Mouse (Mus musculus) hindbrain, embryonic 13.5 days (tissue): Measurements from ENCODE around the gene Mroh2a. TPM values are rescaled to one million over a fixed set of nuclear protein-coding genes. Genes with fewer than 3 reads are reported as not detected.

Source experiments
- ATAC-seq: fragments of 200-750 bp; cut with Nextera tagmentation; 2 replicates; pipeline ENCODE4 v1.8.0; 2017; ENCODE audit warnings: moderate TSS enrichment; ENCODE audit not compliant: low FRiP score
- H3K27ac ChIP-seq: fragments of 300-500 bp; sonication (generic); 2 replicates; pipeline ENCODE4 v1.5.1; 2015; ENCODE audit warnings: inconsistent platforms, mild to moderate bottlenecking, moderate library complexity
- H3K27me3 ChIP-seq: fragments of 300-500 bp; sonication (generic); 2 replicates; pipeline ENCODE4 v1.6.1; 2015; ENCODE audit warnings: mild to moderate bottlenecking, inconsistent platforms
- H3K36me3 ChIP-seq: fragments of 300-500 bp; sonication (generic); 2 replicates; pipeline ENCODE4 v1.6.1; 2015; ENCODE audit warnings: mild to moderate bottlenecking, inconsistent platforms
- H3K4me1 ChIP-seq: fragments of 300-500 bp; sonication (generic); replicated peaks from 2 replicates; pipeline ENCODE4 v1.6.1; 2015; ENCODE audit warnings: inconsistent platforms
- H3K4me2 ChIP-seq: fragments of 300-500 bp; sonication (generic); 2 replicates; pipeline ENCODE4 v1.6.1; 2015; ENCODE audit warnings: inconsistent platforms, mild to moderate bottlenecking, moderate library complexity
- H3K4me3 ChIP-seq: fragments of 300-500 bp; sonication (generic); 2 replicates; pipeline ENCODE4 v1.5.1; 2015; ENCODE audit warnings: mild to moderate bottlenecking, inconsistent platforms
- H3K9ac ChIP-seq: fragments of 300-500 bp; sonication (generic); 2 replicates; pipeline ENCODE4 v1.6.1; 2015; ENCODE audit warnings: mild to moderate bottlenecking, inconsistent platforms
- H3K9me3 ChIP-seq: fragments of 300-500 bp; sonication (generic); 2 replicates; pipeline ENCODE4 v1.6.1; 2016; ENCODE audit warnings: inconsistent platforms
- WGBS: fragments of 180-500 bp; shearing (Covaris S2); methylation state at CpG from one replicate; pipeline ENCODE4 v1.1.7; 2015; 5-methylcytosine and 5-hydroxymethylcytosine counted together
- polyA plus RNA-seq: library from polyadenylated mRNA; unstranded; fragments of >200 nt; fragmentation: Nextera tagmentation; extraction: Ambion mirVana; gene quantifications from 2 replicates; pipeline ENCODE4 v1.2.1, GENCODE M21; 2015

Mroh2a gene
- 0.66 and 0.79 TPM in 2 replicates for polyA plus RNA-seq

- Histone ChIP-seq H3K9ac (no peak within 1 kb of the TSS), H3K4me2 (no peak within 1 kb of the TSS)
- WGBS, result 52% methylated on average over 5 of the region's 5 CpGs
Measured at GRCm38 (mm10) chr1:88226670-88227379, at the start of gene Mroh2a. Mroh2a (plus strand) TSS chr1:88226986.

DNA sequence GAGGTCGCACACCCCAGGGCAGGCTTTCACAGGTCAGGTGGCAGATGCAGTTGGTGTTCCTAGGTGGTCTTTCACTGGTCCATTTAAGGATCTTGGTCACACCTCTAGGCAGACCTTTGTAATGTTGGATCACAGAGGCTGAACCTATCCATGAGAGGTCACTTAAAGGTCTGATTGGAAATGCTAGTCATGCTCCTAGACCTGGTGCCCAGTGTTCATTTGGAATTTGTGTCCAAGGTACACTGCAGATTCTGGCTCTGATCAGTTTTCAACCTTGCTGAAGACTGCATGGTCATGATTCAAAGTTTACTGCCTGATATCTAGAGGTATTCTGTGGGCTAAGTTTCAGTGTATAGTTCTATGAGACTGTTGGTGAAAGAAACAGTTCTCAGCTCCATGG is 47.1 kb upstream of the Mroh2a start:
- 90% methylated on average over 1 of the region's 1 CpGs for WGBS
- no peak overlapping the region for H3K9ac ChIP-seq
- no peak for ATAC-seq
- no peaks in the 10 kb centered on the region for H3K4me1 ChIP-seq
- H3K4me2 ChIP-seq, result no peak overlapping the region
- H3K4me3 ChIP-seq, result no peak overlapping the region
- no peak overlapping the region for H3K27ac ChIP-seq
- no peaks in the 10 kb centered on the region for H3K36me3 ChIP-seq
- peaks cover 17% of the 10 kb centered on the region; the same call in 1 of the 2 replicates for H3K9me3 ChIP-seq
- H3K27me3 ChIP-seq, result no peaks in the 10 kb centered on the region

More at GRCm38 (mm10) chr1:88226670-88227379, at the start of gene Mroh2a:
- Histone ChIP-seq H3K9me3 (peaks cover 70% of the 10 kb centered on the region), H3K27me3 (no peaks in the 10 kb centered on the region), H3K27ac (no peak within 1 kb of the TSS), H3K4me3 (no peak within 1 kb of the TSS), H3K36me3 (no peaks in the 10 kb centered on the region), H3K4me1 (no peaks in the 10 kb centered on the region)
- ATAC-seq, result no peak

- 90% methylated on average over 5 of the region's 5 CpGs for WGBS
- ATAC-seq, result no peak
- H3K4me3 ChIP-seq, result no peak overlapping the region
- no peak overlapping the region for H3K4me2 ChIP-seq
- H3K27me3 ChIP-seq, result no peaks in the 10 kb centered on the region
- no peaks in the 10 kb centered on the region for H3K9me3 ChIP-seq
- no peak overlapping the region for H3K9ac ChIP-seq
- H3K4me1 ChIP-seq, result no peaks in the 10 kb centered on the region
- no peaks in the 10 kb centered on the region for H3K36me3 ChIP-seq
- no peak overlapping the region for H3K27ac ChIP-seq
Measured at GRCm38 (mm10) chr1:88186325-88186935, 40.4 kb upstream of the Mroh2a start.

DNA sequence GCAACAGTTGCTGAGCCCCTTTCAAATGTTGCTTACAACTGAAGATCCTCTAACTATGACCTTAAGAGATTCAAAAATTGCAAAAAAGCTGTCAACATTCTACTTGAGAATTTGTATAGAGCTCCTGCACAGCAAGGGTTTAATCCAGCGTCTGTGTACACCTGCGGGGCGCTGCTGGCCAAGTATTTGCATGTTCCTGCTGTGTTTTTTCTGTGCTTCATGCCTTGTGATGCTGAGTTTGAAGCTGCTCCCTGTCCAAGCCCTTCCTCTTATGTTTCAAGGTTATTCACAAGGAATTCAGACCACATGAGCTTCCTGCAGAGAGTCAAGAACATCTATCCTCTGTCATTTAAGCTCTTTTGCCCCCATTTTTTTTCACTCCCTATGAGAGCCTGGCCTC is 34.6 kb upstream of the Mroh2a start:
- Histone ChIP-seq H3K4me3 (no peak overlapping the region), H3K4me2 (no peak overlapping the region), H3K4me1 (no peaks in the 10 kb centered on the region), H3K27me3 (no peaks in the 10 kb centered on the region), H3K9me3 (no peaks in the 10 kb centered on the region), H3K36me3 (no peaks in the 10 kb centered on the region), H3K27ac (no peak overlapping the region), H3K9ac (no peak overlapping the region)
- no peak for ATAC-seq
- WGBS, result 69% methylated on average over 3 of the region's 3 CpGs

DNA sequence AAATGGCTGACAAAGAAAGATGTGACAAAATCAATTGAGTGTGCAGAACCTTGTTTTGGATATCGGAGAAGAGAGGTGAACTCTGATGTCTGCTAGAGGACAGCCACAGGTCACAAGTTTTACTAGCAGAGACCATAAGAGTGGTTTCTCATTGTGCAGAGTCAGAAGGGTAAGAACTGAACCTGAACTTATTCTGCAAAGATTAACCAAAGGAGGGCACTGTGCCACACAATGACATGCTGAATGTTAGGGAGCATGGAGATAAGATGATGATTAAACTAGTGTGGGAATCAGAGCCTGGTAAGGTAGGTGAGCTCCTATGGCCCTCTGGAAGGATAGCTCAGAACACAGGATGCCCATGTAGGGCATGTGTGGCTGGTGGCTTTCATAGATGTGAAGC is 31.1 kb upstream of the Mroh2a start:
- no peak for ATAC-seq
- H3K4me3 ChIP-seq, result no peak overlapping the region
- no peaks in the 10 kb centered on the region for H3K4me1 ChIP-seq
- 81% methylated on average over 1 of the region's 1 CpGs for WGBS
- H3K9me3 ChIP-seq, result no peaks in the 10 kb centered on the region
- no peak overlapping the region for H3K4me2 ChIP-seq
- H3K9ac ChIP-seq, result no peak overlapping the region
- no peaks in the 10 kb centered on the region for H3K27me3 ChIP-seq
- no peaks in the 10 kb centered on the region for H3K36me3 ChIP-seq
- H3K27ac ChIP-seq, result no peak overlapping the region

- Histone ChIP-seq H3K4me1 (no peaks in the 10 kb centered on the region), H3K9me3 (no peaks in the 10 kb centered on the region), H3K36me3 (no peaks in the 10 kb centered on the region), H3K4me2 (no peak overlapping the region), H3K27ac (no peak overlapping the region), H3K4me3 (no peak overlapping the region), H3K27me3 (no peaks in the 10 kb centered on the region), H3K9ac (no peak overlapping the region)
- WGBS, result 81% methylated on average over 3 of the region's 3 CpGs
- ATAC-seq, result no peak
Measured at GRCm38 (mm10) chr1:88197443-88197842, 29.3 kb upstream of the Mroh2a start.

DNA sequence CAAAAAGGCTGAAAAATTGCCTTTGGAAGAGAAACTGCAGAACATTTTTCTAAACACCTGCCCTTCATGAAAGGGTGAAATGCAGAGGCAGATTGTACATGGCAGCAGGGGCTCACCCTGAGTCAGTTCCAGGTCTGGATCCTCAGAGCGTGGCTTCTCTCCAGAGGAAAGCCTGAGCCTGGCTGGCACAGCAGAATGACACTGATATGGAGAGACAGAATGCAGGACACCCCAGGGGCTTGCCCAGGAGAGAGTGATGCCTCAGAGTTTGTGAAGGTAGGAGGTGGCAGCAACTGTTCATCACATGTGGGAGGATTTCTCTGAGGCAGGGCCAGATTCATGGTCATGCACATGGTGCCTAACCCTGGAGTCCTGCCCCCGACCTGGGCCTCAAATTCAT is 26.8 kb upstream of the Mroh2a start:
- ATAC-seq, result no peak
- peaks cover 1% of the 10 kb centered on the region for H3K4me1 ChIP-seq
- H3K4me2 ChIP-seq, result no peak overlapping the region
- 0 out of 2 replicates have a peak, but pooled peaks cover 8% of the 10 kb centered on the region for H3K36me3 ChIP-seq
- no peak overlapping the region for H3K4me3 ChIP-seq
- 75% methylated on average over 2 of the region's 2 CpGs for WGBS
- H3K27me3 ChIP-seq, result no peaks in the 10 kb centered on the region
- no peak overlapping the region for H3K9ac ChIP-seq
- H3K9me3 ChIP-seq, result peaks cover 7% of the 10 kb centered on the region; the same call in 1 of the 2 replicates
- H3K27ac ChIP-seq, result no peak overlapping the region

GRCm38 (mm10) chr1:88200456-88200855 is 26.3 kb upstream of the Mroh2a start, which contains the start of gene Ugt1a2:
Ugt1a2 (plus strand) TSS chr1:88200601.
- Histone ChIP-seq H3K27ac (no peak within 1 kb of the TSS), H3K9ac (no peak within 1 kb of the TSS), H3K4me1 (peaks cover 6% of the 10 kb centered on the region), H3K4me2 (no peak within 1 kb of the TSS), H3K36me3 (0 out of 2 replicates have a peak, but pooled peaks cover 8% of the 10 kb centered on the region), H3K27me3 (no peaks in the 10 kb centered on the region), H3K4me3 (no peak within 1 kb of the TSS), H3K9me3 (peaks cover 7% of the 10 kb centered on the region; the same call in 1 of the 2 replicates)
- WGBS, result 83% methylated on average over 7 of the region's 7 CpGs
- no peak for ATAC-seq

DNA sequence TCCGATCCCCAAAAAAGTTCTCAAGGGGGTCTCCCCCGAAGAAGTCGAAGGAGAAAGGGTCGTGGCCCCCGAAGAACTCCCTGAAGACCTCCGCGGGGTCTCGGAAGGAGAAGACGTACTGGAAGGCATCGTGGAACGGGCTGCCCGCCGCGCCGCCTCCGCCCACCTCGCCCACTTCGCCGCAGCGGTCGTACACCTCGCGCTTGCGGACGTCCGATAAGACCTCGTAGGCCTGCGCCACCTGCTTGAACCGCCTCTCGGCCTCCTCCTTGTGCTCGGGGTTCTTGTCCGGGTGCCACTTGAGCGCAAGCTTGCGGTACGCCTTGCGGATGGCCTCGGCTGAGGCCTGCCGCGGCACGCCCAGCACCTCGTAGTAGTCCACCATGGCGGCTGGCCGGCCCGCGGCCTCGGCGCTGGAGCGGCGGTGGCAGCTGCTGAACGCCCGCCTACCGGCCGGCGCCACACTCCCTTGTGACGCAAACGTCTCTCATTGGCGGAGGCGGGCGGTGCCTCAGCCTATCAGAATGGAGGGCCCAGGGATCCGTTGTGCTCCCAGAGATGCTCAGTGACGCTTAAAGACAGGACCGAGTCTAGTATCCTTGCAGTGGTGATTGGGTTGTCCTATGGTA is 21.4 kb upstream of the Mroh2a start, which contains the start of gene Dnajb3:
Gene Dnajb3, minus strand, starts transcription at position 489 of the 629 bp plus-strand sequence.
- Histone ChIP-seq H3K27ac (peak within 1 kb of the TSS; percentile 69), H3K4me1 (peaks cover 6% of the 10 kb centered on the region), H3K9me3 (peaks cover 10% of the 10 kb centered on the region), H3K36me3 (0 out of 2 replicates have a peak, but pooled peaks cover 8% of the 10 kb centered on the region), H3K4me2 (peak within 1 kb of the TSS; percentile 68), H3K27me3 (no peaks in the 10 kb centered on the region), H3K9ac (peak within 1 kb of the TSS; percentile 78), H3K4me3 (peak within 1 kb of the TSS; percentile 53)
- 7% methylated on average over 61 of the region's 62 CpGs for WGBS
- ATAC-seq, result peak; percentile 100

DNA sequence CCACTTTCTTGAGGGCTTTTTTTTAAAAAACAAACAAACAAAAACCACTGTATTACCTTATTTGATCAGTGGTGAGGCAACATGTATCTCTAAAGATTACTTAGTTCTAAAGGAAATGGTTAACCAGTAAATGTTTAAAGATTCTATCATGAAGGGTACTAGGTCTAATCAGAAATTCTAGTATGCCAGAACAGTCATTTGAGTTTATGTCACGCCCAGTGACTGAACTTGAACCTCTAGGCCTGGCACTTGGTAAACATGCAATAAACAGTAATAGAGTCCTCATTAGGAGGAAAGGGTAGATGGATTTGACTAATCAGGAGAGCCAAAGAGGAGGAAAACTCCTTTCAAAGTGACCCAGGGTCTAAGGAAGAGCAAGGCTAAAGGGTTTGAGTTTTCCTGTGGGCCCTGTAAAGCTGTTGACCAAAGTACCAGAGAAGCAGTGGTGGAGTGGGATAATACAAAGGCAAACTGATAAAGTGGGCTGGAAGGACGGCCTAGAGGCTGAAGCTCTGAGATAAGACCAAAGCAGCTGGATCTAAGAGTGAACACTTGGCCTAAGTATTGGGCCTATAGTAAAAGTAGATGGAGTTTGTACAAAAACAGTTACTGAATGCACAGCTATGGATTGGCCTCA is 19.8 kb upstream of the Mroh2a start:
- Histone ChIP-seq H3K9ac (no peak overlapping the region), H3K27me3 (no peaks in the 10 kb centered on the region), H3K4me3 (no peak overlapping the region), H3K36me3 (0 out of 2 replicates have a peak, but pooled peaks cover 8% of the 10 kb centered on the region), H3K4me2 (no peak overlapping the region), H3K27ac (no peak overlapping the region), H3K9me3 (peaks cover 17% of the 10 kb centered on the region), H3K4me1 (peaks cover 6% of the 10 kb centered on the region)
- 82% methylated on average over 2 of the region's 2 CpGs for WGBS
- no peak for ATAC-seq

DNA sequence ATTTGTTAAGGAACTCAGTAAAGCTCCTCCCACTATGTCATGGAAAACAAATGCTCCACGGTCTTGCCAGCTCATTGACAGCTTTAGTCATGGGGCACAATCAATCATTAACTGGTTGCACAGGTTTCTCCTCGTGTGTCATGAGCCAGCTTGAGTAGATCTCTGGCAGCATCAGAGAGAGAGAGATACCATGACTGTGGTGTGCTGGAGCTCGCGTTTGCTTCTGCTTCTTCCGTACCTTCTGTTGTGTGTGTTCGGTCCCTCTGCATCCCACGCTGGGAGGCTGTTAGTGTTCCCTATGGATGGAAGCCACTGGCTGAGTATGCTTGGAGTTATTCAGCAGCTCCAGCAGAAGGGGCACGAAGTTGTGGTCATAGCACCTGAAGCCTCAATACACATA is 15.0 kb upstream of the Mroh2a start, which contains the start of gene Ugt1a1:
Gene Ugt1a1, plus strand, starts transcription at position 148 of the 400 bp plus-strand sequence.
- 0 out of 2 replicates have a peak, but pooled peaks have one; percentile 17 for ATAC-seq

More for the DNA sequence above, 15.0 kb upstream of the Mroh2a start, which contains the start of gene Ugt1a1:
- WGBS, result 68% methylated on average over 8 of the region's 8 CpGs
- H3K36me3 ChIP-seq, result no peaks in the 10 kb centered on the region
- no peak within 1 kb of the TSS for H3K4me3 ChIP-seq
- H3K27me3 ChIP-seq, result no peaks in the 10 kb centered on the region
- H3K9ac ChIP-seq, result no peak within 1 kb of the TSS
- no peak within 1 kb of the TSS for H3K4me2 ChIP-seq
- no peaks in the 10 kb centered on the region for H3K4me1 ChIP-seq
- H3K27ac ChIP-seq, result no peak within 1 kb of the TSS
- peaks cover 55% of the 10 kb centered on the region for H3K9me3 ChIP-seq
